In genomic region chr19:30030636-30031467, GRCm38 (mm10) we compare ENCODE assay signal across 9 mouse cellular contexts. TPM values are rescaled to one million over a fixed set of nuclear protein-coding genes. Genes with fewer than 3 reads are reported as not detected.
A peak's percentile ranks its signal among the peaks of the same experiment; 100 is the strongest.
DNase-seq lines count a peak whose midpoint lies in the region; ATAC-seq and TF ChIP-seq lines count a peak whose summit lies in the region.
"Had no signal": no experiment of that assay in that cellular context is flagged by ENCODE, and none has a peak within 500 bp of the region (broad histone marks: within the 10 kb centered on the region; RNA-seq: fewer than 3 reads in every experiment).

No protein-coding gene starts in this region.

- peaks cover 7% of the 10 kb centered on the region for H3K36me3 ChIP-seq in G1E (replicated peaks)
- no peaks in the 10 kb centered on the region for H3K36me3 ChIP-seq in heart, embryonic 16.5 days (ENCODE audit: control insufficient read depth, insufficient read depth)
- no peaks in the 10 kb centered on the region for H3K36me3 ChIP-seq in limb, embryonic 13.5 days
- no peaks in the 10 kb centered on the region for H3K36me3 ChIP-seq in midbrain, postnatal 0 days (ENCODE audit: insufficient read depth, low read length)

- no peak for ATAC-seq in G1E (ENCODE audit: extremely low read depth, insufficient number of reproducible peaks, low FRiP score, poor library complexity, severe bottlenecking)
- ATAC-seq in heart, embryonic 16.5 days (replicated peaks; ENCODE audit: extremely low read depth, insufficient read depth, low FRiP score) = peak; percentile 17
- ATAC-seq in limb, embryonic 13.5 days (ENCODE audit: low FRiP score, low read depth) = no peak
- no peak for ATAC-seq in midbrain, postnatal 0 days (ENCODE audit: low FRiP score)

- peaks cover 33% of the 10 kb centered on the region for H3K4me1 ChIP-seq in G1E (ENCODE audit: insufficient read depth, low read depth, low read length)
- H3K4me1 ChIP-seq in heart, embryonic 16.5 days (ENCODE audit: control insufficient read depth, insufficient read depth, low read length) = peaks cover 15% of the 10 kb centered on the region
- H3K4me1 ChIP-seq in limb, embryonic 13.5 days = peaks cover 27% of the 10 kb centered on the region
- H3K4me1 ChIP-seq in midbrain, postnatal 0 days (ENCODE audit: insufficient read depth, low read length) = peaks cover 12% of the 10 kb centered on the region; the same call in 1 of the 2 replicates

- H3K27ac ChIP-seq in heart, embryonic 16.5 days (ENCODE audit: low read length) = peak overlapping the region; percentile 94
- peak overlapping the region; percentile 97 for H3K27ac ChIP-seq in limb, embryonic 13.5 days
- peak overlapping the region; percentile 96 for H3K27ac ChIP-seq in midbrain, postnatal 0 days (ENCODE audit: low read depth, low read length)

- peaks cover 3% of the 10 kb centered on the region; the same call in 1 of the 2 replicates for H3K27me3 ChIP-seq in G1E (ENCODE audit: insufficient read depth, low read length)
- no peaks in the 10 kb centered on the region for H3K27me3 ChIP-seq in heart, embryonic 16.5 days (ENCODE audit: control insufficient read depth, insufficient read depth, low read length)
- H3K27me3 ChIP-seq in limb, embryonic 13.5 days = no peaks in the 10 kb centered on the region
- H3K27me3 ChIP-seq in midbrain, postnatal 0 days (ENCODE audit: insufficient read depth, low read length) = no peaks in the 10 kb centered on the region

- peak overlapping the region; percentile 99 for H3K9ac ChIP-seq in heart, embryonic 16.5 days (ENCODE audit: low read length)
- peak overlapping the region; percentile 99 for H3K9ac ChIP-seq in limb, embryonic 13.5 days
- H3K9ac ChIP-seq in midbrain, postnatal 0 days (replicated peaks; ENCODE audit: low read length, poor library complexity, severe bottlenecking) = peak overlapping the region; percentile 99

- DNase-seq in kidney, adult 18-20 months = peak; percentile 15
- DNase-seq in kidney, adult 8-10 months = no peak
- peak; percentile 13 for DNase-seq in G1E (ENCODE audit: low spot score)
- DNase-seq in cerebellum, postnatal 14 days = peak; percentile 45 to 55
- peak; percentile 34 for DNase-seq in midbrain, postnatal 0 days (ENCODE audit: low spot score)
- peak; percentile 43 for DNase-seq in yolk sac, embryonic 10.5 days (ENCODE audit: low spot score)

- peaks cover 5% of the 10 kb centered on the region for H3K9me3 ChIP-seq in G1E (replicated peaks)
- H3K9me3 ChIP-seq in heart, embryonic 16.5 days (replicated peaks; ENCODE audit: control insufficient read depth, low read length) = no peaks in the 10 kb centered on the region
- H3K9me3 ChIP-seq in limb, embryonic 13.5 days = no peaks in the 10 kb centered on the region
- H3K9me3 ChIP-seq in midbrain, postnatal 0 days (ENCODE audit: low read length) = no peaks in the 10 kb centered on the region

- peak overlapping the region; percentile 93 for H3K4me3 ChIP-seq in G1E (ENCODE audit: low read depth, low read length)
- peak overlapping the region; percentile 73 for H3K4me3 ChIP-seq in heart, embryonic 16.5 days (ENCODE audit: low read length)
- peak overlapping the region; percentile 100 for H3K4me3 ChIP-seq in limb, embryonic 13.5 days
- H3K4me3 ChIP-seq in midbrain, postnatal 0 days (ENCODE audit: low read depth, low read length) = peak overlapping the region; percentile 100

- no peak for TF ChIP-seq CTCF in G1E (IDR thresholded peaks at IDR 0.05; ENCODE audit: low read depth, low read length)
- no peak for TF ChIP-seq CTCF in midbrain, postnatal 0 days (IDR thresholded peaks at IDR 0.05)

- peak overlapping the region; percentile 89 for H3K4me2 ChIP-seq in heart, embryonic 16.5 days (ENCODE audit: low read depth, low read length)
- peak overlapping the region; percentile 78 for H3K4me2 ChIP-seq in limb, embryonic 13.5 days (replicated peaks)
- peak overlapping the region; percentile 83 for H3K4me2 ChIP-seq in midbrain, postnatal 0 days (ENCODE audit: low read depth, low read length, poor library complexity, severe bottlenecking)

- under 1% methylated on average over 78 of the region's 92 CpGs for WGBS in heart, embryonic 16.5 days
- under 1% methylated on average over 88 of the region's 92 CpGs for WGBS in limb, embryonic 13.5 days
- under 1% methylated on average over 70 of the region's 92 CpGs for WGBS in midbrain, postnatal 0 days

RNA-seq across cellular contexts. Expression of gene Uhrf2, which starts 0.5 kb away (rescaled TPM):
- total RNA-seq in G1E (2014; fragmentation: Nextera tagmentation) = 110 and 137 TPM in 2 replicates
- 79.4 and 91.5 TPM in 2 replicates for total RNA-seq in G1E (2017)
- 13.5 and 19.4 TPM in 2 replicates for polyA plus RNA-seq in G1E (2012)
- 41.9 and 42.5 TPM in 2 replicates for polyA plus RNA-seq in heart, embryonic 16.5 days (2015; fragmentation: Nextera tagmentation; extraction: Ambion mirVana)
- polyA plus RNA-seq in limb, embryonic 13.5 days (2015; fragmentation: Nextera tagmentation; extraction: Ambion mirVana) = 69.2 and 76.7 TPM in 2 replicates
- 74.4 and 77.7 TPM in 2 replicates for total RNA-seq in midbrain, postnatal 0 days (2014; rRNA removed)
- 24.0 and 29.7 TPM in 2 replicates for polyA plus RNA-seq in midbrain, postnatal 0 days (2015; fragmentation: Nextera tagmentation; extraction: Ambion mirVana)

RNA-seq across cellular contexts. Expression of gene Trpd52l3, which starts 27.3 kb away (rescaled TPM):
- total RNA-seq in G1E (2014; fragmentation: Nextera tagmentation) (not detected in 2 replicates), G1E (2017) (0.05 TPM in 1 of 2 replicates, not detected in the other)
- polyA plus RNA-seq in G1E (2012) = not detected in 2 replicates
- polyA plus RNA-seq in heart, embryonic 16.5 days (2015; fragmentation: Nextera tagmentation; extraction: Ambion mirVana) = not detected in 2 replicates
- polyA plus RNA-seq in limb, embryonic 13.5 days (2015; fragmentation: Nextera tagmentation; extraction: Ambion mirVana) = not detected in 2 replicates
- total RNA-seq in midbrain, postnatal 0 days (2014; rRNA removed) = not detected in 2 replicates
- polyA plus RNA-seq in midbrain, postnatal 0 days (2015; fragmentation: Nextera tagmentation; extraction: Ambion mirVana) = not detected in 2 replicates
- total RNA-seq: adrenal gland, postnatal 4 days had no signal

Comparison
In these comparisons a context has a peak if more than half of its experiments do, and no peak if none do; other contexts are left out.
1. DNase-seq: peak in kidney, adult 18-20 months (single experiment), G1E (single experiment), cerebellum, postnatal 14 days (2 of 2), midbrain, postnatal 0 days (single experiment) and yolk sac, embryonic 10.5 days (single experiment); none in kidney, adult 8-10 months (0 of 2).
2. Peak in every context shown above with its lines, with median percentiles within 50 percentile points of each other: H3K4me3 ChIP-seq, H3K27ac ChIP-seq, H3K4me2 ChIP-seq and H3K9ac ChIP-seq.